Mouse (Mus musculus) layer of hippocampus, adult 11-12 months (tissue): ENCODE measurements around the gene Crmp1.
A peak's percentile ranks its signal among the peaks of the same experiment; 100 is the strongest.

Experiments
- DNase-seq: peaks from one replicate; pipeline ENCODE4 v3.0.0; 2022; ENCODE audit warnings: low spot score

Crmp1 gene

DNA sequence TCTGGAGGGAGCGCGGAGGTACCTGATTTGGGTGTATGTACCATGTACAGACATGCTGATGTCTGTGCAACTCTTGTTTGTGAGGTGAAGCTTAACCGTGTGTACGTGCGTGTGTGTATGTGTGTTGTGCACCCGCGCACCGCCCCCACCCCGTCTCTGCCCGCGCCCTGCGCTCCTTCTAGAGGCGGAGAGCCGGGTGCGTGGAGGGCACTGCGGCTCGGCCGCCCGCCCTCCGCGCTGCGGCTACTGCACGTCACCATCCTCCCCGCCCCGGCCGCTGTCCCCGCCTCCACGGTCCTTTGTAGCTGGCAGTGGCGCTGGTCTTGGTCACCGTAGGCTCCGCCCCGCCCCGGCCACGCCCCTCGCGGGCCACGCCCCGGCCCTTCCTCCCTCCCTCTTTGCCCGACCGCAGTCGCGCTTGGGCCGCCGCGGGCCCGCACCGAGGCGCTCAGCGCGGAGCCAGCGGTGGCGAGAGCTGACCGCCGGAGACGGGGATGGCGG, at the start of gene Crmp1:
TSS of gene Crmp1 (plus strand) at position 290 of the 501 bp plus-strand sequence.
- DNase-seq, result peak; percentile 80

GRCm38 (mm10) chr5:37196196-37196595, 45.5 kb upstream of the Crmp1 start:
- no peak for DNase-seq

DNA sequence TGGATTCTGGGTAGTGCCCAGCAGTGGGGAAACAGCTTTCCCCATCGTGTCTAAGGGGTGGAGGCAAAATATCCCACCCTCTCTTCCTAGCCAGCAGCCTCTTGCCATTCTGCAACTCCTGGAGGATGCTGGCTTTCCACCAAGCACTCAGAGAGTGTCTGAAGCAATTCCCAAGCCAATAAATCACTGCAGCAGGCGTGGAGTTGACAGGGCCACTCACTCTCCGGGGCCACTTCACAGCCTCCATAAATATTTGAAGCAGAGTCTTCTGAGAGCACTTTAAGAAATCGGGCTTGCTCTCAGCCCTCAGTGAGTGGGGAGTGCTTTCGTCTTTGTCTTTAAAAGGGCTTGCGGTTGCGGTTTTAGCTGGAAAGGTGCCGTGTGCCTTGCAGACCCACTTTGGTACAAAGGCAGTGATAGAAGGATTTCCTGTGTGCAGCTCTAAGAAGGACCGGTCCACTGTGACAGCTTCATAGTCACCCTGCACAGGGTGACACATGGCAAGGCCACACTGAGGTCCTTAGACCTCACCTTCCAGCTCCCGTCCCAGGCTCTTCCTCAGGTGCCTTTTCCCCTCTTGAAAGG, 45.0 kb upstream of the Crmp1 start:
- DNase-seq, result no peak

DNA sequence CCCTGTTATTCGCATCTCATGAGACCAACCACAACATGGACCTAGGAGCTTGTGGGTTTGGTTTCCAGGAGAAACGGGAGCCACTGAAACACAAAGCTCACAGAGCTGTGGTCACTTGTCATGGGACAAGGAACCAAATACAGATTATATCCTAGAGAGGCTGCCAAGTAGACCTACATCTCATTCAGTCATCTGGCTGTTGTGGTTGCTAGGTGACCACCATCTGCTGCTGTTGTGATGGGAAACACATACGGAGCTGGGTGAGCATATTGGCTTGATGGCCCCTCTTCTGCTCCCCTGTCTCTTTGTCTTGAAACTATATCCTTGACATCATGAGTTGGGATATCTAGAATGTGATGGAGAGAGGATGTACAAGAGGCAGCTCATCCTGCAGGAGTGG, 44.3 kb upstream of the Crmp1 start:
- no peak for DNase-seq

DNA sequence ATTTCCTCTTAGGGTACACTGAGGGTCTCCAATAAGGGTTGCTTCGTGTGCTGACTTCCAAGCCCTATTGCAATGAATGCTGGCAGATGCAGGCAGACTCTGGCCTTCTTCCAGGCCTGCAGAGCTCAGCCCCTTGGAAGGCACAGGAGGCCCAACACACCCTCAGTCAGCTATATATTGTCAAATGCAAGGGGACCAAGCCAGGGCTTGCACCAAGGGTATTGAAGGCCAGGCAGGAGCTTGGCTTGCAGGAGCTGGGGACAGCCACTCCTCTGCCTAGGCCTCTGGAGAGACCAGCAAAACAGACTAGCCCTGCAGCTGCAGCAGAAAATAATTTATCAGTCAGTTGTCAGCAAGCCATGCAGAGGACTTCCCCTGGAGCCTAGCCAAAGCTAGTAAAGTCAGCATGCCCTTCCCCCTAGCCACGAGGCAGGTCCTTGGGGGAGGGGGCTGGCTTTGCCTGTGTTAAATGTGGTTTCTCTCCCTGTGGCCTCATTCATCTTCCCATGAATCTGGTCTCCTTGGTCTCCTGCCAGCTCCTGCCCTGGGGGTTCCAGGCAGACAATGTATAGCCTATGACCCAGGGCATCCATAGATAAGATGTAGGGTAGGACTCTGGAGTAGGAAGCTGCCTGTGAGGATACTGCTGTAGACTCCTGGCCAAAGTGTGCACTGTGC, 43.6 kb upstream of the Crmp1 start:
- no peak for DNase-seq

DNA sequence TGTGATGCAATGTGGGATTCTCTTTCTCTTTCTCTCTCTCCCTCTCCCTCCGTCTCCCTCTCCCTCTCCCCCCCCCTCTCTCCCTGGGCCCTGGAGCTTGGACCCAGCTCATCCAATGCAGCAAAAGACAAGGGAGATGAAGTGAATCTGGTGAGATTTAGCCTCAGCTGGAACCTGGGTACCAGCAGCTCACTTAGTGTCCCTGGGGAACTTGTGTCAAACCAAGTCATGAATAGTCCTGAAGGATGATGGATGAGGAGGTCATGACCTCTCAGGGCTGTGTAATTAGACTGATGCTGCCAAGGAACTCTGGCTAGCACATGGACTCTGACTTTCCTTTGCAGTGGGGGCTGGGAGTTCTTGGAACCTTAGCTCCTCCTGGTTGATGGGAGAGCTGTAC, 39.5 kb upstream of the Crmp1 start:
- DNase-seq, result no peak

DNA sequence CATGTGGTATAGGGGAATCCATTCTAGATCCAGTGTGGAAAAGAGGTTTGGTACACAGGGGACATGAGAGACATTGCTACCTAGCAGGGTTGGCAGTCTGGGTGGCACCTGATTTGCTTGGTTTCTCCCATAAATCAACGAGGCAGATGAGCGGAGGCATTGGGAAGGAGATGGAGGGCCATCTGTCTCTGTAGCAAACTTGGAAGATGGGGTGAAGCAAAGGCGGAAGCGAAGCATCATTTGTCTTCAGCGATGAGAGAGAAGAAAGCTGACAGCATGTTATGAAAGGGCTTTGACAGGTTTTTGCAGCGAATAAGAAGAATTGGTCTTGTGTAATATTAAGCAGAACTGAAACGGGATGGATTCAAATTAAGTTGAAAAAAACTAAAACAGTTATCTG, 36.9 kb upstream of the Crmp1 start:
- DNase-seq, result no peak

DNA sequence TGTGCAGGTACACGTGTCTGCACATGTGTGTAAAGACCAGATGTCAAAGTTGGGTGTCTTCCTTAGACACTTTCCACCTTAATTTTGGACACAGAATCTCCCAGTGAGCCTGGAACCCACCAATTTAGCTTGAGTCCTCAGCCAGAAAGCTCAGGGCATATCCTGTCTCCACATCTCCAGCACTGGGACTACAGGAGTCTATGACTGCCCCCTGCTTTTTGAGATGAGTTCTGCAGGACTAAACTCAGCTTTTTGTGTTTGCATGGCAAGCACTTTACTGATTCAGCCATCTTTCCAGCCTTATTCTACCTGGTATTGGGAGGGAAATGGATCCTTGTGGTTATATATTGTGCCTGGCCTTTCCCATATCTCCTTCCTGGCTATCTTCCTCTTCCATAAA, 36.3 kb upstream of the Crmp1 start:
- DNase-seq, result no peak

DNA sequence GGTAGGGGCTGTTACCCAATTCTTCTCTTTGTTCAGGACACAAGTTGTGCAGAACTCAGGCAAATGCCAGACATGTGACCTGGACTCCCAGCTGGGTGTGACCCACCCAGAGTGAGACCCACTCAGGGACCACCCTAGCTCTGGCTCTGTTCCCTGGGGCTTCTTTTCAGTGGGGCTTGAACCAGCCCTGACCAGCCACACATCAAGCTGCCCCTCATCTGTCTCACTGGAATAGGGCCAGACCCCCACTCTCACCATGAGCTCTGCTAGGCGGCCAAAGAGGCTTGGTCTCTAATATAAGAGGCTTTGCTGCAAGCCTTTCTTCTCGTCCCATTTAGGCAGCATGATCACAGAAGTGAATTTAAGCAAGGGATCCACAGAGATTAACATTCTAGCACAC, 35.4 kb upstream of the Crmp1 start:
- DNase-seq, result no peak

DNA sequence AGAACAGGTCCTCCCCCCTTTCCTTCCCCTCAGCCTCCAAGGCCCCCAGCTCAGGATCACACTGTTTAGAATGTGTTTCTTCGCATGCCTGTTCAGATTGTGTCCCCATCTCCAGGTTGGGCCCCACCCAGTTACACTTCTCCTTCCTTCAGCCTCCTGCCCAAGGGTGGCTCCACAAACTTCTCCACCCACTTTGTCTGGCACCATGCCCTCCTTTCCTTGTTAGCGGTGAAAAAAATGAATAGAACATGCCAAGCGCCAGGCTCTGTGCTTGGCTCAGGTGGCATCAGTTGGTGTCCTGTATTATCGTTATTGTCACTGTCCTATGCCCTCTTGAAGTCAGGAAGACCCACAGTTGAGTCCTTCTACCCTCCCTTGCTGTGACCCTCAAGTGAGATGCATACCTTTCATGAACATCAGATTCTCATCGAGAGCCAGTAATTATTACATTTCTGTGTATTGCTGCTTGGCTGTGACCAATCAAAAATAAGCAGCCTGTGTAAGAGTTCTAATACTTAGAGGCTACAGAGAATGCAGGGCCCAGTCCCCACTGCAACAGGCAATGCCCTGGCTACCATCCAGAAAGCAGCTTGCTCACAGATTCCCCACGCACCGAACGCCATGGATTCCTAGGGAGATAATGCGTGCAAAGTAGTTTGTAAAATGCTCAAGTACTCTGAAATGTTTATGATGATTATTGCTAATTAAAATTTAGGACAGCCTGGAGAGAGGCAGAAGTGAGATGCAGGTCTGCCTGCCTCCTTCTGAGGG, 28.6 kb upstream of the Crmp1 start:
- DNase-seq, result no peak

GRCm38 (mm10) chr5:37213709-37214103, 28.0 kb upstream of the Crmp1 start:
- DNase-seq, result no peak

GRCm38 (mm10) chr5:37214614-37215013, 27.1 kb upstream of the Crmp1 start:
- DNase-seq, result no peak

DNA sequence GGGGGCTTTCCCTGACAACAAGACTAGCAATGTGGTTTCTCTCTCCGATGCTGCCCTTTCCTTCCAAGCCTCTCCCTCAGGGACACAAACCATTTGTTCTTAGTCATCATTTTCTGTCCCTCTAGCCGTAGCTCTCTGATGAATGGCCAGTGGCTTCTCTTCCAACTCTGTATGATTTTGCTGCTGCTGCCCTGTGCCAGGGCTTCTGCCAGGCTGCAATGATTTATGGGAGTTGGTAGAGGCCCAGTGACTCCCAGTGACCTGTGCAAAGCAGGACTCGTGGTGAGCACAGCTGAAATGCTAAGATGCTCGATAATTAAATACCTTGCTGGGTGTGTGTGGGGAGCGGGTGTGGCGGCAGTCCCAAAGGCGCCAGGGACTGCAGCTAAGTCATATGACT, 26.5 kb upstream of the Crmp1 start:
- DNase-seq, result no peak

- no peak for DNase-seq
Observed at GRCm38 (mm10) chr5:37219615-37220014, 22.1 kb upstream of the Crmp1 start.

- DNase-seq, result no peak
Observed at GRCm38 (mm10) chr5:37220575-37220974, 21.2 kb upstream of the Crmp1 start.

DNA sequence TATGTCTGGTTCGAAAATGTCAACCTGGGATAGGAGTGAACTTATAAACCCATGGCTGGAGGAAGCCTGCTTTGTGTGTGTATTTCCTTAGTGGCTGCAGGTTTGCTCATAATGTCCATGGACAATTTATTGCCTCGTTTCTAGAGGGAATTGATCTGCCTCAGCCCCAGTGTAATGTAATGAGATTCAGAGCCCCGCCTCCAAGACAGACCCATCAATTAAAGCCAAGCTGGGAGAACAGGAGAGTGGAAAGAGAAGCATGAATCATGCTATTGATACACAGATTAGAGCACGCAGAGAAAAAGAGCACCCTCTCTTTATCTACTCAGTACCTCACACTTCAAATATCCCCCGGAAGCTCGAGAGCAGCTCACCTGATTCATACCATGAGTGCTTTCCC, 20.2 kb upstream of the Crmp1 start:
- no peak for DNase-seq

- DNase-seq, result no peak
Observed at GRCm38 (mm10) chr5:37222316-37222715, 19.4 kb upstream of the Crmp1 start.

DNA sequence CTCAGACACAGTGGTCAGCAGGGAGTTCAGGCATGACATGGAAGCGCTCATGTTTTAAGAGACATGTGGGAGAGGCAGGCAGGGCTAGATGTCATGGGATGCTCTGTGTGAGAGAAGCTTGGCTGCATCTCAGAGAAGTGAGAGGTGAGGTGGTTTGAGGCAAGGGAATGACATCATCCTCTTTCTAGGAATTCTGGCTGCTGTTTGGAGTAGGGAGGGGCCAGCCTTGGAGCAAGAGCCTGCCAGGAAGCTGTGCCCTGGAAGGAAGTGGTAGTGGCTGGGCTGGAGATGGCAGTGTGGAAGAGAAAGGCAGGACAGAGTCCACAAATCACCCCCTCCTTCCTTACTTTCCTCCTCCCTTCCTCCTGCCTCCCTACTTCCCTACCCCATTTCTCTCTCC, 16.0 kb upstream of the Crmp1 start:
- DNase-seq, result no peak

GRCm38 (mm10) chr5:37227956-37228680, 13.6 kb upstream of the Crmp1 start:
- DNase-seq, result no peak

DNA sequence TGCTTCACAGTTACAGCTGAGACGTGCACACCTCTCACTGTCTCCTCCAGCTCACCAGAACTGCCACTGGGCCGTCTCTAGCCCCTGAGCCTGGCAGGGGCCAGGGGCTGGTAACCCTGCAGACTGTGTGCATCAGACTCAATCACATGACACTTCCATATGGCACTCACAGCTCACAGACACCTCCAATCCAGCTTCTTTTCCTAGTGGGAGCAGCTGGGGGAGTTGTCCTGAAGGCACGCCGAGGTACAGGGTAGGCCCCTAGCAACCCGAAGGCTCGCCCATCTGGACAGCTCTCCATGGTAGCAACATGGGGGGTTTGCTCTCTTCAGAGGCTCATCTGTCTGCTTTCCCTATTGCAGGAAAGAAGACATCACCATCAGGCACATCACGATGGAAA, 12.8 kb upstream of the Crmp1 start:
- no peak for DNase-seq

DNA sequence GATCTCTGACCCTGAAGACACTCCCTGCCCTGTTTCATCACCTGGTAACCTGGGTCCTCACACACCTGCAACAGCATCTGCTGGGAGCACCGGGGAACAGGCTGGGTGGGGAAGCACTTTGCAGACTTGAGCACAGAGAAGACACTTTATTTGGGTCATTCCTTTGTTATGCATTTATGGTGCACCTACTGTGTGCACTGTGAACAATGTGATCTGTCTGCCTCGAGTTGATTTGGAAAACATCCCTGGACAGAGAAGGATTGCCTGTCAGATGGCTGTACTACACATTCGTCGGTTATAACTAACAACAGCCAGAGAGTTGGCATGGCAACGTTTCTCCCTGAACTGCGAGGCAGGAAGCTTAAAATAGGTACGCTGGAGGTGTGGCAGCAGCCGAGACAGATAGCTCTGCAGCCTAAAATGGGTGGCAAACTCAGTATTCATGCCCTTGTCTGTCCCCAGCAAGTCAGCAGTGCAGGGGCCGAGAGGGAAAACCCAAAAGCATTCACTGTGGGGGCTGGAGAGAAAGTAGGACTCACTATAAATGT, 8.7 kb upstream of the Crmp1 start:
- DNase-seq, result peak; percentile 74

- DNase-seq, result no peak
Observed at GRCm38 (mm10) chr5:37238654-37239053, 3.1 kb upstream of the Crmp1 start.
